Mouse (Mus musculus) right cerebral cortex, postnatal 25 days (tissue): ENCODE measurements around the gene Fam213a.
"Not testable (repeated sequence)": the region's sequence is repeated elsewhere in the genome, so short reads cannot be mapped to it uniquely, and the experiment has no call there.

Experiments
- DNase-seq: peaks from one replicate; pipeline ENCODE4 v3.0.0; 2022

Fam213a gene

DNA sequence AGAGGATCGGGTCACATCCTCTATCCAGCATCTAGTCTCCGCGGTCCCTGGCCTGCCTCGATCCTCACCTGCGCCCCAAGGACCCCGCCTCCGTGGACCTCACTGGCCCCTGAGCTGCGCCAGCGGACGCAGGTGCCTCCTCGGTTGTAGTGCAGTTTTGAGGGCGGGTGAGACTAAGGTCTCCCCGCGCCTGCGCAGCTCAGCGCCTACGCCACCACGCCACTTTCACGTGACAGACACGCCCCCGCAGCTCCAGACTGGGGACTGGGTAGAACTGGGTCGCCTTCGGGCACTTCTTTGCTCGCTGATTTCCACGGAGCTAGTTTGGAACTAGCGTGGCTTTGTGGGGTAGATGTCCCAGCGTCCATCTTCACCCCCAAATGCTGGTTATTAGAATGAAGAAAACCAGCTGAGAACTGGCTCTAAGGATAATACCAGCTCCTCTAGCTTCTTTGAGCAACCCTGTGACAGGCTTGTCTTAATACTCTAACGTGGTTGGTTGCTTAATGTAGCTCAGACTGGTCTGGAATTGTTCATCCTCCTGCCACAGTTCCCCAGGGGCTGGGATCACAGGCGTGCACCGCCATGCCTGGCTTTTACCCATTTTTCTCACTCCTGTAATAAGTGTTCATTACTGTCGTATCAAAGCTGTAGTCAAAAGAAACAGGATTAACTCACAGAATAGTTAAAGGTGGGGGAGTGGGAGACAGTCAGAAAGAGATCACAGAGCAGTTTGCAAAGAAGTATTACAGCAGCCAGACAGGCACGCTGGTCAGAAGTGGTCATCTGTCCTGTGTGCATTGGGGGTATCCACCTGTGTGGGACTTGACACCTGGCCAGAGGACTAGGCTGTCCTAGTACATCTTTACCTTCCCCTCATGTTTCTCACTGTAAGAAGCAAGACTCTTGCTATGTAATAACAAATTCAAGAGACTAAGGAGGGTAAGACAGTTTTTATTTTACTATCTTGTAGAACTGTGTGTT is at the start of gene Fam213a:
Fam213a (minus strand) TSS at position 159 of the 984 bp plus-strand sequence.
- DNase-seq, result peak; percentile 93

GRCm38 (mm10) chr14:41053190-41053589 is 39.6 kb upstream of the Fam213a start:
- DNase-seq, result not testable (repeated sequence)

GRCm38 (mm10) chr14:41052481-41052880 is 38.9 kb upstream of the Fam213a start:
- no peak for DNase-seq

- no peak for DNase-seq
Observed at GRCm38 (mm10) chr14:41050471-41050870, 36.9 kb upstream of the Fam213a start.

DNA sequence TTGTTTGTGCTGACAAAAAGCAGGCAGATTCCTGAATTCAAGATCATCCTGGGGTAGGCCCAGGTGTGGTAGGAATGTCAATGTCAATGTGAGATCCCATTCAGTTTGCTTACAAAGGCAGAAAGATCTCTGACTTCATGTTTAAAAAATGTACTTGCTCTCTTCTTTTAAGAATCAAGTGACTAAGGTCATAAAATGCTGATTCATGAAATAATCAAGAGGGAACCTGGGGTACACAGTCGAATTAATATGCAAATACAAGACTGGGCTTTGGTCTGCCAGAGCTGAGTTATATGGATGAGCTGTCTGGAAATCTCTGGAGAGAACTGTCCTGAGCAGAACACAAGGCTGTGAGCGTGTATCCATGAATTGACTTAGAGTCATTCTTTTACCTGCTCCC is 33.8 kb upstream of the Fam213a start:
- no peak for DNase-seq

- peak; percentile 30 for DNase-seq
Observed at GRCm38 (mm10) chr14:41035146-41035798, 21.7 kb upstream of the Fam213a start.

DNA sequence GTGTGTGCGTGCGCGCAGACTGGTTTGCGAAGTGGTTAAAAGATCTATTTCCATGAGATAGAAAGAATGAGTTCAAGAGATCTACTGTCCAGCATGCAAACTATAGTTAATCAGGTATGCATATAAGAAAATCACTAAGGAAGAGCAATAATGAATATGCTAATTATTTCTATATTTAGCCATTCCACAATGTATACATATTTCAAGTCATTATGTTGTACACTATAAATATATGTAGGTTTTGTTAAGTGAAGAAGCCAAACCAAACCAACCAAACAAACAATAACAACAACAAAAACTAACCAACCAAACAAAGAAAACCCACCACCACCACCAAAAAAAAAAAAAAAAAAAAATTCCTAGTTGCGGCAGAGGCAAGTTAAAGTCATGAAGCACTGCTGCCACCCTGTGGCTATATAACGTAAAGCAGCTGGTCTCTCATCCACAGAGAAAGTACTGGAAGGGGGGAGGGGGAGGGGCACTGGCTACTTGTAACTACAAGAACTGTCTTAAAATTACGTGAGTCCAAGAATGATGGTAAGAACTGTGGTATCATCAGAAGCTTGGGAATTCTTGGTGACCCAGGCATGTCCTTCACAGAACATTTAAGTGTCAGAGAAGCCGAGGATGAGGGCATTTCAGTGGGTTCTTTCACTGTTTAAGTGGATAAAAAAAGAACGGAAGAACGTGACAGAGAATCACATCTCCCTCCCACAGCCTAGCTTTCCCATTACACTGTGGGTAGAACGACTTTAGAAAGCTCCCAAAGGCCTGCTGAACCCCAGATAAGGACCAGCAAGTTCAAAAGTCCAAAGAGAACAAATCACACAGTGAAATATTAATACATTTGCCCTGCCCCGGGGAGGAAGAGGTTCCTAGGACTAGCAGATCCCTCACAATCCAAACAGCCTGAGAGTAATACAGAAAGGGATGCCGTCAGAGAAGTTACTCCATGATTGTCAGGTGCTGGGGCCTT is 19.8 kb upstream of the Fam213a start:
- peak; percentile 62 for DNase-seq

DNA sequence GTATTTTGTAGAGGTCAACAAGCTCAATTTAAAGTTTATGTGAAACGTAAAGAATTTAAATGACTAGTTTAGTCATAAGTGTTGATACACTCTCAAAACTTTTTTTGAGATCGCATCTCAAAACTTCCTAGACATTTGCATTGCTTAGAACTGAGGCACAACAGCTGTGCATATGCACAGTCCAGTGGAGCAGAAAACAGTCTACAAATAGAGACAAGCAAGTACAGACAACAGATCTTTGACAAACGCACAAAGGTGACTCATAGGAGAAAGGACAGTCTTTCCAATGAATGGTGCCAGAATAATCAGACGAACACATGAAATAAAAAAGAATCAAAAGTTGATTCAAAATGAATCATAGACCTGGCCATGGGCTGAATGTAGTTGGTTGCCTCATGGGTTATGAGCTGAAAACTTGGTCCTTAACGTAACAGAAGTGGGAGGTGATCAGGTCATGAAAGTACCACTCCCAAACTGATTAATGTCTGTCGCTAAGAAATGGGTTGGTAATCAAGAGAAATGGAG is 17.5 kb upstream of the Fam213a start:
- no peak for DNase-seq

DNA sequence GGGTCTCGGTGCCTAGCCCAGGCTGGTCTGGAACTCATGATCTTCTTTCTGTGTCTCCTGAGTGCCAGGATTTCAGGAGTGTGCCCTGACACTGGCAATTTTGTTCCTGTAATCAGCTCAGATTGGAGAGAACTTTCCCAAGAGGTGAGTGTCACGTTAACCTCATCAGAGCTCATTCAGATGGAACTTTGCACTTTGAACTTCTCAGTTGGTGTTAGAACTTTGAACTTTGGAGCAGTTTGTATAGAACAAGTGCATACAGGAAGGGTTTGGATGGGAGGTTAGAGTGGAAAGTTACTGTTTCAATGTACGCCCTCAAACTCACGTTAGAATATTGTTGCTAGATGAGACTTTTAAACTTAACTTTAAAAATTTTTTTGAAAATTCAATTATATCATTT is 15.7 kb upstream of the Fam213a start:
- DNase-seq, result no peak

DNA sequence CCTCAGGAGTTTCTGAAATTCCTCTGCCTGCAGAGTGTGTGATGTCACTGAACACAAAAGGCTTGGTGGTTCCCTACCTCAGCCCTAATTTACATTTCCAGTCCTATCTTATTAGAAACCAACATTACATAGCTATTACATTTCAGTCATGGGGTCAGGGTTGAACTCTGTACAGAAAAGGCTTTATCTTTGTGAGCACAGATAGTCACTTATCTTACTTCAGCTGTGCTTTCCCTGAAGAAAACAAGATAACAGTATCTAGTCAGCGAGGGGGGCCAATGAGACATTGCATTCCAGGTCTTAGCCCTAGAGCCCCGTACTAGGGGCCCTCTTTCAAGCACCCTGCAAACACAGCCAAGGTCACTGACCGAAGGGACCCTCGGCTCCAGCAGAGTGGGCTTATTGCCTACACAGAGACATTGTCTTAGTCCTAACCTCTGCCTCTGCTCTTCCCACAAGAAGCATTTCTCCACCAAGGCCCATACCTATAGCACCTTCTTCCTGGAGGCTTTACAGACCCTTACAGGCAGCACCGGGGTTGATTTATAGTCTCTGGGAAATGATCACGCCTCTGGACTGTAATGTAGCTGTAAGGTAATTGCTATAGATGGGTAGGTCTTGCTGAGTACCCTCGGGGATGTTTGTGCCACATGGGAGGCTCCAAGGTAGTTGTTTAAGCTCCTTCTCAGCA is 12.2 kb upstream of the Fam213a start:
- DNase-seq, result no peak

DNA sequence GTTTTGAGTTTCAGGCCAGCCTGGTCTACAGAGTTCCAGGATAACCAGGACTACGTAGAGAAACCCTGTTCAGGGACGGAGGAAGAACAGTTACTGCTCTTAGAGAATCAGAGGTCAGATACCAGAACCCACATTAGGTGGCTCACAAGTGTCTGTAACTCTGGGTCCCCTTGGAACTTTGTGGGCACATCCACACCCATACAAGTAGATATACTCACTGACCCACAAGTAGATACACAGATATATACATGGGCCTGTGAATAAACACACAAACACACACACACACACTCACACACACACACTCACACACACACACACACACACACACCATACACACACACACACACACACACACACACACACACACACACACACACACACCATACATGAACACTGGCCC is 11.5 kb upstream of the Fam213a start:
- DNase-seq, result no peak

GRCm38 (mm10) chr14:41021246-41021645 is 7.7 kb upstream of the Fam213a start:
- no peak for DNase-seq

GRCm38 (mm10) chr14:41017460-41017859 is 3.9 kb upstream of the Fam213a start:
- no peak for DNase-seq

GRCm38 (mm10) chr14:41014701-41015240 is 1.2 kb upstream of the Fam213a start:
- DNase-seq, result no peak

DNA sequence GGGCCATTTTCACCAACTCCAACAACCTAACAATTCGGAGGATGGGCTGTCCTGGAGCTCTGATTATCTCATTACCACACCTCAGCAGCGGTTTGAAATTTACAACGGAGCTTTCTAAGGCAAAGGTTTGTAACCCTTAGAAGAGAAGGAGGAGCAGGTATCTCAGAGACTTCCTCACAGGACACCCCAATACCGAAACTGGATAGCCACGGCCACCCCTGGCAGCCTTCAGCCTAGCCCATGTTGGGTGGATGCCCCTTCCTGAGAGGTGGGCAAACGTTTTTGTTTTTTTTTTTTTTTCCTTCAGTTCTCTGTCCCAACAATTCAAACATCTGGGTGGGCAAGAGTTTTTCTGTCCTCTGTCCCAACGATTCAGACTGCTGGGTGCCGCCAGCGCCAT is 445 bp downstream of the Fam213a start:
- no peak for DNase-seq

DNA sequence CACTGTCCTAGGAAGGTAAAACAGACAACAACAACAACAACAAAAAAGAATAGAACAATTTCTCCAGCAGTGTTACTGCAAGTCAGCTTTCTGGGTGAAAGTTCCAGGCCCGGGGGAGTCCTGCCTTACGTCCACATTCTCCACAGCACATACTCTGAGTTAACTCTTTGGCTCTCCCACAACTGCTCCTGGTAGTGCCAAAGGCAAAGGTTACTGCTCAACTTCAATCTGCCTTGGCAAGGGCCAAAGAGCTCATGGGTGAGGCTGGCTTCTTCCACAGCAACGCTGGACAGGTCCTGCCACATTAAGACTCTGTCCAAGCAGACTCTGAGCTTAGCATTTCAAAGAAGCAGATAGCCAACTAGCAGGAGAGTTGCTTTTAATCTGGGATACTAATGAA is 1.7 kb downstream of the Fam213a start:
- no peak for DNase-seq

GRCm38 (mm10) chr14:41008138-41008537 is 5.5 kb downstream of the Fam213a start:
- no peak for DNase-seq

DNA sequence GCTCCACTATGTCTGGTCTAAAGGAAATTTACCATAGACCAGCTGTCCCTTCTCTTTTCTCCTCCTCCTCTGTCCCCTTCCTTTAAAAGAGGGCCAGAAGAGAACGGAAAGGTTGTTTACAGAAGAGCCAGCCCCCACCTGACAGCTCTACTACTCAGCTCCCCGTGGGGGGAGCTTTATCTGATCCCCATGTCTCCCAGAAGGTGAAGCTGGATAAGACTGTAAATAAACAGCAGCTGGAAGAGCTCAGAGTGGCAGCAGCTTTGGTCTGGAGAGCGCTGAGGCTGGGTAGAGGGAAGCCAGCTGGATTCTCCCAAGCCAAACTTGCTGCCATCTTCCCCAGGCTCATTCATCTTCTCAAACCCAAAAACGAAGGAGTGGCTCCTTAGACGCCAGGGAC is 5.9 kb downstream of the Fam213a start:
- no peak for DNase-seq

- no peak for DNase-seq
Observed at GRCm38 (mm10) chr14:41006899-41007298, 6.7 kb downstream of the Fam213a start.

DNA sequence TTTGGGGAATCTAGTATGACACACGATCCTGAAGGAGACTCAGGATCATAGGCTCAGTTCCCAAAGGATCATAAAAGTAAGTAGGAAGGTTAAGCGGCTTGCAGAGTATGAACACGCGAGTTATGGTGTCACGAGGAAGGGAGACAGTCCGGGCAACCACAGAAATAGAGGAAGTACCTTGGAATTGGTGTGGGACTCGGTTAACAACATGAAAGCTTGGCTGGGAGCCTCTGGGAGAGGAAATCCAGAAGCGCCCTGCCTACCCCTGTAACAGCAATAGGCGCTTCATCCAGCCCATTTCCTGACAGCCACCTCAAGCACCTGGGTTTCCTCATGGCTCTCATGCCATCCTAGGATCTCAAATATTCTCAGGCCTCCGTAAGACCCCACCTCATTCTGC is 7.3 kb downstream of the Fam213a start:
- DNase-seq, result no peak

- no peak for DNase-seq
Observed at GRCm38 (mm10) chr14:41005716-41006115, 7.9 kb downstream of the Fam213a start.
